Mouse (Mus musculus) embryonic fibroblast, embryonic 13.5 days (primary cell): ENCODE measurements around the gene Slc39a11. TPM values are rescaled to one million over a fixed set of nuclear protein-coding genes. Genes with fewer than 3 reads are reported as not detected.
A peak's percentile ranks its signal among the peaks of the same experiment; 100 is the strongest.

Experiments used
- H3K27ac ChIP-seq: 2 replicates; pipeline ENCODE4 v1.5.1; 2012; ENCODE audit warnings: low read length, control low read depth, inconsistent platforms; ENCODE audit not compliant: insufficient read depth
- H3K4me1 ChIP-seq: 2 replicates; pipeline ENCODE4 v1.6.1; 2011; ENCODE audit warnings: low read length; ENCODE audit not compliant: control insufficient read depth, insufficient read depth
- H3K4me3 ChIP-seq: 2 replicates; pipeline ENCODE4 v1.5.1; 2011; ENCODE audit warnings: mild to moderate bottlenecking, control low read depth, low read length; ENCODE audit not compliant: insufficient read depth
- CTCF ChIP-seq: IDR thresholded peaks from 2 replicates; pipeline ENCODE4 v1.5.1; 2011; ENCODE audit warnings: mild to moderate bottlenecking, control low read depth, low read length, moderate library complexity, borderline replicate concordance; ENCODE audit not compliant: insufficient read depth
- POLR2A ChIP-seq: IDR thresholded peaks from 2 replicates; pipeline ENCODE4 v1.6.1; 2011; ENCODE audit warnings: low read depth, mild to moderate bottlenecking, control low read depth, low read length, moderate library complexity
- polyA plus RNA-seq: library from polyadenylated mRNA; stranded (reverse); fragments of >200 nt; gene quantifications from 2 replicates; pipeline ENCODE4 v1.2.4, GENCODE M21; 2011; ENCODE audit warnings: low read depth; ENCODE audit not compliant: missing spikeins, insufficient read length

Gene Slc39a11
- polyA plus RNA-seq, 1 experiment = 21.4 TPM

GRCm38 (mm10) chr11:113291781-113292714, 357.8 kb downstream of the Slc39a11 start:
- Histone ChIP-seq H3K27ac (peak overlapping the region; percentile 54), H3K4me3 (no peak overlapping the region), H3K4me1 (0 out of 2 replicates have a peak, but pooled peaks cover 1% of the 10 kb centered on the region)
- no peak for TF ChIP-seq CTCF
- no peak for TF ChIP-seq POLR2A

GRCm38 (mm10) chr11:113290911-113291310, 359.0 kb downstream of the Slc39a11 start:
- Histone ChIP-seq H3K4me1 (no peaks in the 10 kb centered on the region), H3K4me3 (no peak overlapping the region), H3K27ac (no peak overlapping the region)
- TF ChIP-seq CTCF = no peak
- TF ChIP-seq POLR2A = no peak

GRCm38 (mm10) chr11:113284951-113285741, 364.7 kb downstream of the Slc39a11 start:
- H3K4me3 ChIP-seq = no peak overlapping the region
- TF ChIP-seq POLR2A (no peak), CTCF (no peak)
- H3K4me1 ChIP-seq = no peaks in the 10 kb centered on the region
- H3K27ac ChIP-seq = no peak overlapping the region

GRCm38 (mm10) chr11:113283376-113283811, 366.5 kb downstream of the Slc39a11 start:
- no peak overlapping the region for H3K27ac ChIP-seq
- H3K4me3 ChIP-seq = no peak overlapping the region
- no peaks in the 10 kb centered on the region for H3K4me1 ChIP-seq
- TF ChIP-seq CTCF (no peak), POLR2A (no peak)

GRCm38 (mm10) chr11:113278238-113278637, 371.6 kb downstream of the Slc39a11 start:
- H3K27ac ChIP-seq = no peak overlapping the region
- no peaks in the 10 kb centered on the region for H3K4me1 ChIP-seq

GRCm38 (mm10) chr11:113277034-113277612, 372.8 kb downstream of the Slc39a11 start:
- Histone ChIP-seq H3K4me1 (no peaks in the 10 kb centered on the region), H3K4me3 (no peak overlapping the region), H3K27ac (no peak overlapping the region)
- no peak for TF ChIP-seq POLR2A
- TF ChIP-seq CTCF = no peak

More at GRCm38 (mm10) chr11:113278238-113278637, 371.6 kb downstream of the Slc39a11 start:
- TF ChIP-seq POLR2A = no peak
- H3K4me3 ChIP-seq = no peak overlapping the region

GRCm38 (mm10) chr11:113276518-113276917, 373.4 kb downstream of the Slc39a11 start:
- TF ChIP-seq POLR2A = no peak
- no peak for TF ChIP-seq CTCF
- Histone ChIP-seq H3K4me1 (no peaks in the 10 kb centered on the region), H3K4me3 (no peak overlapping the region), H3K27ac (no peak overlapping the region)

- 0 out of 2 replicates have a peak, but pooled peaks cover under 1% of the 10 kb centered on the region for H3K4me1 ChIP-seq
- H3K4me3 ChIP-seq = no peak overlapping the region
- no peak overlapping the region for H3K27ac ChIP-seq
- TF ChIP-seq CTCF (no peak), POLR2A (no peak)
Measured at GRCm38 (mm10) chr11:113274037-113274436, 375.8 kb downstream of the Slc39a11 start.

- H3K4me1 ChIP-seq = peaks cover 2% of the 10 kb centered on the region; the same call in 1 of the 2 replicates
- TF ChIP-seq CTCF (no peak), POLR2A (no peak)
- H3K4me3 ChIP-seq = no peak overlapping the region
- no peak overlapping the region for H3K27ac ChIP-seq
Measured at GRCm38 (mm10) chr11:113271857-113272256, 378.0 kb downstream of the Slc39a11 start.
